In the genomic region with DNA sequence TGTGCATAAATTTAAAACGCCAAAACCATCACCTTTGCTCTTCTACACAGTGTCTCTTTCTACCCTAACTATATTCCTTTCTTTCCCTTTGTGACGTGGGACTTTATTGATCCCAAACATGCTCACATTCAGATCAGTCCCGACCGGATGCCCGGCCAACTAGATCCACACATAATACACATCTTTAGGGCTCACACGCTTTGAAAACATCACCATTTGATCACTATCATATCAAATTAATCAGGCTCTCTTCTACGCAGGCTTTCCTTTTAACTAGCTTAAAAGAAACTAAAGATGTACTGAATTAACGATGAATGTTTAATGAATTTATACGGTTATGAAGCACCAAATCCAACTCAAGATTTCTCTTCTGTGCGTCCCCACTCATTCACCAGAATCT, we compare ENCODE assay signal across 7 mouse cellular contexts. TPM values are rescaled to one million over a fixed set of nuclear protein-coding genes. Genes with fewer than 3 reads are reported as not detected.
DNase-seq lines count a peak whose midpoint lies in the region; ATAC-seq and TF ChIP-seq lines count a peak whose summit lies in the region.

No protein-coding gene starts in this region.

- DNase-seq in lung, embryonic 14.5 days = peak; percentile 29
- no peak for DNase-seq in lung, adult 18-20 months
- no peak for DNase-seq in liver, embryonic 11.5 days (ENCODE audit: low spot score)
- DNase-seq in spleen, adult 12 weeks (ENCODE audit: low spot score) = no peak
- DNase-seq in thymus, adult 18-20 months = no peak

- peak overlapping the region; percentile 59; the same call in 1 of the 2 replicates for H3K9ac ChIP-seq in lung, embryonic 14.5 days
- peak overlapping the region; percentile 76; the same call in 1 of the 2 replicates for H3K9ac ChIP-seq in forebrain, embryonic 12.5 days
- H3K9ac ChIP-seq in liver, embryonic 11.5 days (ENCODE audit: low read depth, low read length) = no peak overlapping the region
- no peak overlapping the region for H3K9ac ChIP-seq in stomach, embryonic 15.5 days

- no peaks in the 10 kb centered on the region for H3K9me3 ChIP-seq in lung, embryonic 14.5 days (ENCODE audit: low read depth, low read length)
- no peaks in the 10 kb centered on the region for H3K9me3 ChIP-seq in forebrain, embryonic 12.5 days
- no peaks in the 10 kb centered on the region for H3K9me3 ChIP-seq in liver, embryonic 11.5 days (ENCODE audit: control insufficient read depth, low read length)
- no peaks in the 10 kb centered on the region for H3K9me3 ChIP-seq in stomach, embryonic 15.5 days

- H3K4me3 ChIP-seq in lung, embryonic 14.5 days (ENCODE audit: low read depth, low read length) = peak overlapping the region; percentile 83
- H3K4me3 ChIP-seq in forebrain, embryonic 12.5 days (replicated peaks) = peak overlapping the region; percentile 85
- peak overlapping the region; percentile 75; the same call in 1 of the 2 replicates for H3K4me3 ChIP-seq in liver, embryonic 11.5 days (ENCODE audit: low read depth, low read length)
- peak overlapping the region; percentile 67 for H3K4me3 ChIP-seq in stomach, embryonic 15.5 days (replicated peaks)

- whole genome bisulfite sequencing in lung, embryonic 14.5 days = 11% methylated on average over 10 of the region's 10 CpGs
- 1% methylated on average over 10 of the region's 10 CpGs for WGBS in forebrain, embryonic 12.5 days
- 17% methylated on average over 10 of the region's 10 CpGs for WGBS in liver, embryonic 11.5 days
- 20% methylated on average over 10 of the region's 10 CpGs for WGBS in stomach, embryonic 15.5 days

- no peak for TF ChIP-seq CTCF in lung, embryonic 14.5 days (IDR thresholded peaks at IDR 0.05; ENCODE audit: low read depth)

- H3K27me3 ChIP-seq in lung, embryonic 14.5 days (ENCODE audit: insufficient read depth, low read length) = peaks cover 21% of the 10 kb centered on the region
- peaks cover 7% of the 10 kb centered on the region; the same call in 1 of the 2 replicates for H3K27me3 ChIP-seq in forebrain, embryonic 12.5 days
- H3K27me3 ChIP-seq in liver, embryonic 11.5 days (replicated peaks; ENCODE audit: control insufficient read depth, insufficient read depth, low read length) = peaks cover 7% of the 10 kb centered on the region
- 0 out of 2 replicates have a peak, but pooled peaks cover 2% of the 10 kb centered on the region for H3K27me3 ChIP-seq in stomach, embryonic 15.5 days (replicated peaks)

- no peaks in the 10 kb centered on the region for H3K4me1 ChIP-seq in lung, embryonic 14.5 days (ENCODE audit: insufficient read depth)
- H3K4me1 ChIP-seq in forebrain, embryonic 12.5 days = peaks cover 16% of the 10 kb centered on the region
- peaks cover 6% of the 10 kb centered on the region; the same call in 1 of the 2 replicates for H3K4me1 ChIP-seq in liver, embryonic 11.5 days (replicated peaks; ENCODE audit: control insufficient read depth, insufficient read depth, low read length)
- no peaks in the 10 kb centered on the region for H3K4me1 ChIP-seq in stomach, embryonic 15.5 days

- no peak overlapping the region for H3K27ac ChIP-seq in lung, embryonic 14.5 days (ENCODE audit: low read depth)
- H3K27ac ChIP-seq in forebrain, embryonic 12.5 days = no peak overlapping the region
- H3K27ac ChIP-seq in liver, embryonic 11.5 days (ENCODE audit: low read depth, low read length) = no peak overlapping the region
- H3K27ac ChIP-seq in stomach, embryonic 15.5 days = no peak overlapping the region

- ATAC-seq in lung, embryonic 14.5 days (ENCODE audit: insufficient read depth) = no peak
- no peak for ATAC-seq in forebrain, embryonic 12.5 days (ENCODE audit: low FRiP score)
- ATAC-seq in liver, embryonic 11.5 days (replicated peaks; ENCODE audit: low FRiP score) = no peak
- ATAC-seq in stomach, embryonic 15.5 days (ENCODE audit: insufficient read depth, low FRiP score, low read depth) = no peak

- H3K4me2 ChIP-seq in lung, embryonic 14.5 days = peak overlapping the region; percentile 71
- peak overlapping the region; percentile 98 for H3K4me2 ChIP-seq in forebrain, embryonic 12.5 days
- H3K4me2 ChIP-seq in liver, embryonic 11.5 days = peak overlapping the region; percentile 95
- H3K4me2 ChIP-seq in stomach, embryonic 15.5 days = peak overlapping the region; percentile 92

- H3K36me3 ChIP-seq in lung, embryonic 14.5 days (ENCODE audit: insufficient read depth) = no peaks in the 10 kb centered on the region
- no peaks in the 10 kb centered on the region for H3K36me3 ChIP-seq in forebrain, embryonic 12.5 days (replicated peaks)
- H3K36me3 ChIP-seq in liver, embryonic 11.5 days (ENCODE audit: control insufficient read depth, insufficient read depth, low read length) = no peaks in the 10 kb centered on the region
- no peaks in the 10 kb centered on the region for H3K36me3 ChIP-seq in stomach, embryonic 15.5 days

RNA-seq across cellular contexts. Expression of a gene that starts 2.9 kb away (rescaled TPM):
- polyA plus RNA-seq in lung, embryonic 14.5 days (2014; fragmentation: Nextera tagmentation; extraction: Ambion mirVana) = 1.4 and 1.9 TPM in 2 replicates
- polyA plus RNA-seq in forebrain, embryonic 12.5 days (2016; fragmentation: Nextera tagmentation; extraction: Ambion mirVana) = 1.7 and 2.7 TPM in 2 replicates
- 3.3 and 5.1 TPM in 2 replicates for polyA plus RNA-seq in liver, embryonic 11.5 days (2014; fragmentation: Nextera tagmentation; extraction: Ambion mirVana)
- 1.5 and 2.3 TPM in 2 replicates for polyA plus RNA-seq in stomach, embryonic 15.5 days (2015; fragmentation: Nextera tagmentation; extraction: Ambion mirVana)

RNA-seq across cellular contexts. Expression of a gene that starts 7.2 kb away (rescaled TPM):
- 2.7 and 2.9 TPM in 2 replicates for polyA plus RNA-seq in lung, embryonic 14.5 days (2014; fragmentation: Nextera tagmentation; extraction: Ambion mirVana)
- 2.1 and 2.4 TPM in 2 replicates for polyA plus RNA-seq in forebrain, embryonic 12.5 days (2016; fragmentation: Nextera tagmentation; extraction: Ambion mirVana)
- polyA plus RNA-seq in liver, embryonic 11.5 days (2014; fragmentation: Nextera tagmentation; extraction: Ambion mirVana) = 0.38 and 0.75 TPM in 2 replicates
- polyA plus RNA-seq in stomach, embryonic 15.5 days (2015; fragmentation: Nextera tagmentation; extraction: Ambion mirVana) = 3.5 TPM in 2 replicates

Comparison
In these comparisons a context has a peak if more than half of its experiments do, and no peak if none do; other contexts are left out.
1. H3K9ac ChIP-seq: peak in lung, embryonic 14.5 days (single experiment) and forebrain, embryonic 12.5 days (single experiment); none in liver, embryonic 11.5 days (single experiment) and stomach, embryonic 15.5 days (single experiment).
2. Peak in every context shown above with its lines, with median percentiles within 50 percentile points of each other: H3K4me2 ChIP-seq and H3K4me3 ChIP-seq.